Mouse (Mus musculus) spleen, adult 2 months (tissue): ENCODE measurements at regions not wholly inside any gene's neighbourhood (a gene's known extent, or its start where the extent isn't known, plus 50 kb on each side); places are given as distances from the start of the nearest gene placed in this dataset.

ENCODE experiments used
- CTCF ChIP-seq: fragments of 200-500 bp; IDR thresholded peaks from 2 replicates; pipeline ENCODE4 v1.5.1; 2011; ENCODE audit warnings: mild to moderate bottlenecking, inconsistent platforms; ENCODE audit not compliant: insufficient read depth, insufficient read length, insufficient replicate concordance; ENCODE audit errors: extremely low read depth
- POLR2A ChIP-seq: fragments of 200-500 bp; IDR thresholded peaks from 2 replicates; pipeline ENCODE4 v1.6.1; 2011; ENCODE audit warnings: low read depth, low read length, inconsistent platforms

GRCm38 (mm10) chr1:154143691-154144090, 57.3 kb upstream of the Zfp648 start:
- TF ChIP-seq CTCF (no peak), POLR2A (no peak)
